In the genomic region with DNA sequence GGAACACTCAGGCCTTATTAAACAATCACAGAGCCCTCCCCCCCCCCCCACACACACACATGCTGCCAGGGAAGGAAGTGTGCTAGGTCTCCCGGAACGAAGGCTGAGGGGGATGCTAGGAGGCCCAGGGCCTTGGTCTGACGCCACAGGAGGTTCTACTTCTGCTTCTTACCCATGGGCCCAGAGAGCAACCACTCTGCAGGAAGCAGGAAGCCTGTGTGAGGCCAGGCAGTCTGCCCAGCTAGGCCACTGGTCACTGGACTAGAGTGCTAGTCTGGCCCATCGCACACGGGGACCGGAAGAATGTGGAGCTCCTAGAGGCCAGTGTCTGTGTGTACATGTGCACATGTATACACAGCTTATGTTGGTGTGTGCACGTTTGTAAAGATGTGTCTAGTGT, we compare ENCODE assay signal across 12 mouse cellular contexts. TPM values are rescaled to one million over a fixed set of nuclear protein-coding genes. Genes with fewer than 3 reads are reported as not detected.
DNase-seq lines count a peak whose midpoint lies in the region; ATAC-seq and TF ChIP-seq lines count a peak whose summit lies in the region.
"Had no signal": no experiment of that assay in that cellular context is flagged by ENCODE, and none has a peak within 500 bp of the region (broad histone marks: within the 10 kb centered on the region; RNA-seq: fewer than 3 reads in every experiment).

No protein-coding gene starts in this region.

- no peaks in the 10 kb centered on the region for H3K9me3 ChIP-seq in kidney, embryonic 14.5 days (ENCODE audit: control insufficient read depth, low read length)
- no peaks in the 10 kb centered on the region for H3K9me3 ChIP-seq in limb, embryonic 15.5 days
- H3K9me3 ChIP-seq: embryonic facial prominence, embryonic 15.5 days; midbrain, embryonic 15.5 days had no signal

- peaks cover 28% of the 10 kb centered on the region for H3K4me1 ChIP-seq in kidney, embryonic 14.5 days (ENCODE audit: control insufficient read depth, insufficient read depth, low read length)
- peaks cover 9% of the 10 kb centered on the region; the same call in 1 of the 2 replicates for H3K4me1 ChIP-seq in spleen, adult 2 months (ENCODE audit: control insufficient read depth, insufficient read depth, insufficient read length)
- peaks cover 42% of the 10 kb centered on the region for H3K4me1 ChIP-seq in limb, embryonic 15.5 days
- peaks cover 11% of the 10 kb centered on the region for H3K4me1 ChIP-seq in small intestine, adult 2 months (ENCODE audit: control insufficient read depth, insufficient read depth, insufficient read length, low read length)

- H3K4me3 ChIP-seq in kidney, embryonic 14.5 days (ENCODE audit: low read length), result no peak overlapping the region
- H3K4me3 ChIP-seq in spleen, adult 2 months (ENCODE audit: extremely low read depth, insufficient read depth, insufficient read length), result peak overlapping the region; percentile 49
- H3K4me3 ChIP-seq in limb, embryonic 15.5 days, result peak overlapping the region; percentile 10; the same call in 1 of the 2 replicates
- H3K4me3 ChIP-seq in small intestine, adult 2 months (ENCODE audit: low read depth, low read length), result peak overlapping the region; percentile 41
- H3K4me3 ChIP-seq: embryonic facial prominence, embryonic 15.5 days; midbrain, embryonic 15.5 days had no signal

- H3K27ac ChIP-seq in kidney, embryonic 14.5 days (ENCODE audit: low read depth, low read length), result peak overlapping the region; percentile 30; the same call in 1 of the 2 replicates
- H3K27ac ChIP-seq in spleen, adult 2 months (ENCODE audit: insufficient read depth, low read length), result peak overlapping the region; percentile 76
- no peak overlapping the region; the same call in 1 of the 2 replicates for H3K27ac ChIP-seq in limb, embryonic 15.5 days
- H3K27ac ChIP-seq in small intestine, adult 2 months (ENCODE audit: insufficient read depth, low read depth, low read length), result peak overlapping the region; percentile 63; the same call in 1 of the 2 replicates
- H3K27ac ChIP-seq: midbrain, embryonic 15.5 days had no signal

- 70% methylated on average over 7 of the region's 7 CpGs for WGBS in kidney, embryonic 14.5 days
- WGBS in spleen, adult 2 months, result 28% methylated on average over 7 of the region's 7 CpGs
- 71% methylated on average over 7 of the region's 7 CpGs for WGBS in limb, embryonic 15.5 days
- WGBS in small intestine, adult 2 months, result 78% methylated on average over 7 of the region's 7 CpGs

- no peaks in the 10 kb centered on the region for H3K27me3 ChIP-seq in kidney, embryonic 14.5 days (ENCODE audit: control insufficient read depth, insufficient read depth, low read length)
- no peaks in the 10 kb centered on the region for H3K27me3 ChIP-seq in spleen, adult 2 months (ENCODE audit: control insufficient read depth, insufficient read depth, low read length)
- H3K27me3 ChIP-seq in limb, embryonic 15.5 days, result no peaks in the 10 kb centered on the region
- H3K27me3 ChIP-seq in small intestine, adult 2 months (ENCODE audit: control insufficient read depth, insufficient read depth, low read length), result no peaks in the 10 kb centered on the region
- H3K27me3 ChIP-seq: embryonic facial prominence, embryonic 15.5 days; midbrain, embryonic 15.5 days had no signal

- no peaks in the 10 kb centered on the region for H3K36me3 ChIP-seq in kidney, embryonic 14.5 days (ENCODE audit: control insufficient read depth, insufficient read depth, low read length)
- H3K36me3 ChIP-seq in spleen, adult 2 months (ENCODE audit: control insufficient read depth, insufficient read depth, low read length), result no peaks in the 10 kb centered on the region
- H3K36me3 ChIP-seq in limb, embryonic 15.5 days, result no peaks in the 10 kb centered on the region
- no peaks in the 10 kb centered on the region for H3K36me3 ChIP-seq in small intestine, adult 2 months (ENCODE audit: control insufficient read depth, insufficient read depth, low read length)
- H3K36me3 ChIP-seq: embryonic facial prominence, embryonic 15.5 days; midbrain, embryonic 15.5 days had no signal

- no peak for DNase-seq in kidney, adult 9 months
- DNase-seq in spleen, adult 2 months (ENCODE audit: low read depth in 1 of 2, low spot score in 2 of 2), result peak; percentile 36 to 40
- no peak for DNase-seq in spleen, adult 12 weeks (ENCODE audit: low spot score)
- DNase-seq in embryo, embryonic 10 days (ENCODE audit: low spot score), result no peak
- no peak for DNase-seq in adrenal gland, postnatal 4 days (ENCODE audit: low spot score in 2 of 2)
- DNase-seq: retina, postnatal 1 day; thymus, postnatal 14 days had no signal

- H3K9ac ChIP-seq in kidney, embryonic 14.5 days (ENCODE audit: low read depth, low read length), result no peak overlapping the region
- no peak overlapping the region for H3K9ac ChIP-seq in limb, embryonic 15.5 days
- H3K9ac ChIP-seq: embryonic facial prominence, embryonic 15.5 days; midbrain, embryonic 15.5 days had no signal

- no peak overlapping the region for H3K4me2 ChIP-seq in kidney, embryonic 14.5 days (replicated peaks; ENCODE audit: low read depth, low read length)
- 0 out of 2 replicates have a peak overlapping the region, but pooled peaks have one; percentile 8 for H3K4me2 ChIP-seq in limb, embryonic 15.5 days
- H3K4me2 ChIP-seq: embryonic facial prominence, embryonic 15.5 days; midbrain, embryonic 15.5 days had no signal

- no peak for TF ChIP-seq POLR2A in spleen, adult 2 months (IDR thresholded peaks at IDR 0.05; ENCODE audit: low read depth, low read length)
- TF ChIP-seq POLR2A in small intestine, adult 2 months (IDR thresholded peaks at IDR 0.05; ENCODE audit: low read depth, low read length), result no peak

- no peak for ATAC-seq in kidney, embryonic 14.5 days (ENCODE audit: low FRiP score, low TSS enrichment)
- ATAC-seq in limb, embryonic 15.5 days (ENCODE audit: insufficient number of reproducible peaks, low FRiP score, low TSS enrichment, low read depth), result no peak
- ATAC-seq: midbrain, embryonic 15.5 days had no signal

- no peak for TF ChIP-seq CTCF in spleen, adult 2 months (IDR thresholded peaks at IDR 0.05; ENCODE audit: extremely low read depth, insufficient read depth, insufficient read length, insufficient replicate concordance)
- TF ChIP-seq CTCF in small intestine, adult 2 months (IDR thresholded peaks at IDR 0.05; ENCODE audit: extremely low read depth, insufficient read length, insufficient replicate concordance, low read depth, low read length), result no peak

RNA-seq across cellular contexts. Expression of a gene that starts 3.4 kb away (rescaled TPM):
- polyA plus RNA-seq in kidney, embryonic 14.5 days (2014; fragmentation: Nextera tagmentation; extraction: Ambion mirVana), result 0.47 and 0.77 TPM in 2 replicates
- polyA plus RNA-seq in spleen, adult 2 months (2012; rRNA removed), result 8.1 and 11.9 TPM in 2 replicates
- 7.1 and 10.4 TPM in 2 replicates for polyA plus RNA-seq in limb, embryonic 15.5 days (2015; fragmentation: Nextera tagmentation; extraction: Ambion mirVana)
- polyA plus RNA-seq in small intestine, adult 2 months (2012; rRNA removed), result 3.0 and 3.5 TPM in 2 replicates
- under 1 TPM; 0.48 to 0.93 TPM for total RNA-seq in adrenal gland, postnatal 4 days (2021)

RNA-seq across cellular contexts. Expression of a gene that starts 14.4 kb away (rescaled TPM):
- polyA plus RNA-seq in kidney, embryonic 14.5 days (2014; fragmentation: Nextera tagmentation; extraction: Ambion mirVana), result 2.6 and 3.4 TPM in 2 replicates
- 0.39 TPM in 2 replicates for polyA plus RNA-seq in spleen, adult 2 months (2012; rRNA removed)
- 5.7 and 7.3 TPM in 2 replicates for polyA plus RNA-seq in limb, embryonic 15.5 days (2015; fragmentation: Nextera tagmentation; extraction: Ambion mirVana)
- 1.8 and 2.1 TPM in 2 replicates for polyA plus RNA-seq in small intestine, adult 2 months (2012; rRNA removed)
- total RNA-seq in adrenal gland, postnatal 4 days (2021), result 1 to 10 TPM; 6.0 to 7.4 TPM

RNA-seq across cellular contexts. Expression of a gene that starts 31.0 kb away (rescaled TPM):
- polyA plus RNA-seq in kidney, embryonic 14.5 days (2014; fragmentation: Nextera tagmentation; extraction: Ambion mirVana), result 2.7 and 3.1 TPM in 2 replicates
- polyA plus RNA-seq in spleen, adult 2 months (2012; rRNA removed), result 32.2 and 36.3 TPM in 2 replicates
- 2.6 and 3.1 TPM in 2 replicates for polyA plus RNA-seq in limb, embryonic 15.5 days (2015; fragmentation: Nextera tagmentation; extraction: Ambion mirVana)
- 4.0 and 6.8 TPM in 2 replicates for polyA plus RNA-seq in small intestine, adult 2 months (2012; rRNA removed)
- total RNA-seq in adrenal gland, postnatal 4 days (2021), result 10 to 100 TPM; 10.4 to 10.7 TPM

RNA-seq across cellular contexts. Expression of a gene that starts 51.8 kb away (rescaled TPM):
- 31.6 and 40.6 TPM in 2 replicates for polyA plus RNA-seq in kidney, embryonic 14.5 days (2014; fragmentation: Nextera tagmentation; extraction: Ambion mirVana)
- polyA plus RNA-seq in spleen, adult 2 months (2012; rRNA removed), result 5.2 and 8.5 TPM in 2 replicates
- polyA plus RNA-seq in limb, embryonic 15.5 days (2015; fragmentation: Nextera tagmentation; extraction: Ambion mirVana), result 30.8 and 35.6 TPM in 2 replicates
- 6.1 and 6.2 TPM in 2 replicates for polyA plus RNA-seq in small intestine, adult 2 months (2012; rRNA removed)
- 10 to 100 TPM; 18.8 to 19.7 TPM for total RNA-seq in adrenal gland, postnatal 4 days (2021)

RNA-seq across cellular contexts. Expression of a gene that starts 56.1 kb away (rescaled TPM):
- not detected in 2 replicates for polyA plus RNA-seq in kidney, embryonic 14.5 days (2014; fragmentation: Nextera tagmentation; extraction: Ambion mirVana)
- not detected in 2 replicates for polyA plus RNA-seq in spleen, adult 2 months (2012; rRNA removed)
- polyA plus RNA-seq in limb, embryonic 15.5 days (2015; fragmentation: Nextera tagmentation; extraction: Ambion mirVana), result 22.8 and 23.5 TPM in 2 replicates
- polyA plus RNA-seq in small intestine, adult 2 months (2012; rRNA removed), result 0.32 and 2.0 TPM in 2 replicates
- total RNA-seq in adrenal gland, postnatal 4 days (2021), result not detected

Comparison
In these comparisons a context has a peak if more than half of its experiments do, and no peak if none do; other contexts are left out.
1. DNase-seq: peak in spleen, adult 2 months (2 of 2); none in kidney, adult 9 months (single experiment), spleen, adult 12 weeks (single experiment), embryo, embryonic 10 days (single experiment) and adrenal gland, postnatal 4 days (0 of 2).